In genomic region chr6:28421469-28422000, GRCm38 (mm10) we compare ENCODE assay signal across 8 mouse cellular contexts. TPM values are rescaled to one million over a fixed set of nuclear protein-coding genes. Genes with fewer than 3 reads are reported as not detected.
A peak's percentile ranks its signal among the peaks of the same experiment; 100 is the strongest.
DNase-seq lines count a peak whose midpoint lies in the region; ATAC-seq and TF ChIP-seq lines count a peak whose summit lies in the region.

No protein-coding gene starts in this region.

- TF ChIP-seq CTCF in liver, embryonic 14.5 days (IDR thresholded peaks at IDR 0.05; ENCODE audit: low read depth): peak; percentile 96
- TF ChIP-seq CTCF in stomach, postnatal 0 days (IDR thresholded peaks at IDR 0.05; ENCODE audit: low read depth): peak; percentile 88

- H3K4me2 ChIP-seq in heart, embryonic 15.5 days: peak overlapping the region; percentile 77
- H3K4me2 ChIP-seq in liver, embryonic 14.5 days (ENCODE audit: low read depth): peak overlapping the region; percentile 87
- peak overlapping the region; percentile 95 for H3K4me2 ChIP-seq in neural tube, embryonic 11.5 days (ENCODE audit: low read depth)
- H3K4me2 ChIP-seq in stomach, postnatal 0 days (replicated peaks; ENCODE audit: low read depth): peak overlapping the region; percentile 70

- H3K4me1 ChIP-seq in forebrain, embryonic 10.5 days: peaks cover 43% of the 10 kb centered on the region
- H3K4me1 ChIP-seq in heart, embryonic 15.5 days (replicated peaks): peaks cover 61% of the 10 kb centered on the region
- peaks cover 27 to 28% of the 10 kb centered on the region in 2 experiments for H3K4me1 ChIP-seq in liver, embryonic 14.5 days (replicated peaks; ENCODE audit: control insufficient read depth in 2 of 2, insufficient read depth in 2 of 2, low read length in 1 of 2)
- H3K4me1 ChIP-seq in neural tube, embryonic 11.5 days (ENCODE audit: control insufficient read depth, insufficient read depth, low read length): peaks cover 16% of the 10 kb centered on the region
- H3K4me1 ChIP-seq in stomach, postnatal 0 days (replicated peaks; ENCODE audit: control insufficient read depth, insufficient read depth): peaks cover 11% of the 10 kb centered on the region; the same call in 1 of the 2 replicates

- peak overlapping the region; percentile 82 for H3K27ac ChIP-seq in forebrain, embryonic 10.5 days
- H3K27ac ChIP-seq in heart, embryonic 15.5 days: peak overlapping the region; percentile 60
- peak overlapping the region; percentile 81 for H3K27ac ChIP-seq in liver, embryonic 14.5 days
- H3K27ac ChIP-seq in neural tube, embryonic 11.5 days (ENCODE audit: low read depth, low read length): no peak overlapping the region
- H3K27ac ChIP-seq in stomach, postnatal 0 days (replicated peaks): peak overlapping the region; percentile 81

- TF ChIP-seq EP300 in liver, embryonic 14.5 days (IDR thresholded peaks at IDR 0.05; ENCODE audit: low read depth): no peak
- TF ChIP-seq EP300 in stomach, postnatal 0 days (optimal IDR thresholded peaks at IDR 0.05): no peak

- under 1% methylated on average over 27 of the region's 27 CpGs for WGBS in forebrain, embryonic 10.5 days
- WGBS in heart, embryonic 15.5 days: under 1% methylated on average over 27 of the region's 27 CpGs
- under 1% methylated on average over 27 of the region's 27 CpGs for WGBS in liver, embryonic 14.5 days (ENCODE audit: insufficient replicate concordance)
- WGBS in neural tube, embryonic 11.5 days: 0% methylated on average over 27 of the region's 27 CpGs
- under 1% methylated on average over 26 of the region's 27 CpGs for WGBS in stomach, postnatal 0 days

- H3K9me3 ChIP-seq in forebrain, embryonic 10.5 days: no peaks in the 10 kb centered on the region
- H3K9me3 ChIP-seq in heart, embryonic 15.5 days (replicated peaks): no peaks in the 10 kb centered on the region
- H3K9me3 ChIP-seq in liver, embryonic 14.5 days (ENCODE audit: control insufficient read depth, low read length): no peaks in the 10 kb centered on the region
- no peaks in the 10 kb centered on the region for H3K9me3 ChIP-seq in neural tube, embryonic 11.5 days (ENCODE audit: control insufficient read depth, low read length)
- H3K9me3 ChIP-seq in stomach, postnatal 0 days (ENCODE audit: control insufficient read depth, low read length): no peaks in the 10 kb centered on the region

- peak overlapping the region; percentile 63 for H3K9ac ChIP-seq in heart, embryonic 15.5 days
- H3K9ac ChIP-seq in liver, embryonic 14.5 days (replicated peaks): peak overlapping the region; percentile 82
- H3K9ac ChIP-seq in neural tube, embryonic 11.5 days (ENCODE audit: low read length): peak overlapping the region; percentile 70
- peak overlapping the region; percentile 84 for H3K9ac ChIP-seq in stomach, postnatal 0 days (ENCODE audit: low read length)

- ATAC-seq in heart, embryonic 15.5 days (replicated peaks; ENCODE audit: insufficient number of reproducible peaks, insufficient read depth, low FRiP score, low read depth): peak; percentile 74
- ATAC-seq in liver, embryonic 14.5 days (ENCODE audit: insufficient read depth): peak; percentile 85
- ATAC-seq in neural tube, embryonic 11.5 days (ENCODE audit: insufficient read depth, low FRiP score, low TSS enrichment): peak; percentile 75
- peak; percentile 97 for ATAC-seq in stomach, postnatal 0 days (ENCODE audit: low FRiP score, low TSS enrichment)

- peak overlapping the region; percentile 90 for H3K4me3 ChIP-seq in forebrain, embryonic 10.5 days
- peak overlapping the region; percentile 82 for H3K4me3 ChIP-seq in heart, embryonic 15.5 days
- H3K4me3 ChIP-seq in liver, embryonic 14.5 days (ENCODE audit: insufficient read depth in 1 of 2, low read depth in 2 of 2, low read length in 2 of 2): peak overlapping the region; percentile 75 to 76
- H3K4me3 ChIP-seq in neural tube, embryonic 11.5 days (ENCODE audit: low read depth, low read length): peak overlapping the region; percentile 90
- peak overlapping the region; percentile 58 for H3K4me3 ChIP-seq in stomach, postnatal 0 days (ENCODE audit: low read depth, low read length)

- H3K36me3 ChIP-seq in forebrain, embryonic 10.5 days (replicated peaks): peaks cover 49% of the 10 kb centered on the region
- H3K36me3 ChIP-seq in heart, embryonic 15.5 days: peaks cover 37% of the 10 kb centered on the region
- H3K36me3 ChIP-seq in liver, embryonic 14.5 days (replicated peaks; ENCODE audit: control insufficient read depth, insufficient read depth, low read depth): peaks cover 36% of the 10 kb centered on the region
- H3K36me3 ChIP-seq in neural tube, embryonic 11.5 days (ENCODE audit: control insufficient read depth, insufficient read depth, low read length): peaks cover 9% of the 10 kb centered on the region
- peaks cover 12% of the 10 kb centered on the region for H3K36me3 ChIP-seq in stomach, postnatal 0 days (ENCODE audit: control insufficient read depth, insufficient read depth, low read length)

- DNase-seq in CD8-positive naive resting alpha-beta T cell, adult 2 months (ENCODE audit: low read depth in 2 of 2, low spot score in 2 of 2): peak; percentile 96 to 98
- peak; percentile 93 for DNase-seq in c-Kit-positive CD71-negative TER-119-negative erythroid progenitor cells, embryonic 14.5 days (ENCODE audit: low read depth)
- peak; percentile 92 for DNase-seq in forebrain, embryonic 10.5 days (ENCODE audit: extremely low spot score, low spot score)
- peak; percentile 96 to 97 for DNase-seq in kidney, postnatal 25 days
- DNase-seq in liver, embryonic 14.5 days (ENCODE audit: low read depth in 3 of 3, low spot score in 3 of 3): peak; percentile 91 to 97 (median 96)
- DNase-seq in neural tube, embryonic 11.5 days (ENCODE audit: low spot score): peak; percentile 92
- DNase-seq in stomach, postnatal 0 days (ENCODE audit: low spot score): peak; percentile 100

- H3K27me3 ChIP-seq in forebrain, embryonic 10.5 days (ENCODE audit: poor library complexity, severe bottlenecking): no peaks in the 10 kb centered on the region
- H3K27me3 ChIP-seq in heart, embryonic 15.5 days: no peaks in the 10 kb centered on the region
- H3K27me3 ChIP-seq in liver, embryonic 14.5 days (ENCODE audit: control insufficient read depth, insufficient read depth, low read length): no peaks in the 10 kb centered on the region
- no peaks in the 10 kb centered on the region for H3K27me3 ChIP-seq in neural tube, embryonic 11.5 days (ENCODE audit: control insufficient read depth, insufficient read depth, low read length)
- H3K27me3 ChIP-seq in stomach, postnatal 0 days (ENCODE audit: control insufficient read depth, insufficient read depth, low read length): no peaks in the 10 kb centered on the region

RNA-seq across cellular contexts. Expression of gene Arf5, which starts 1.8 kb away (rescaled TPM):
- polyA plus RNA-seq in forebrain, embryonic 10.5 days (2016; fragmentation: Nextera tagmentation; extraction: Ambion mirVana): 269 and 281 TPM in 2 replicates
- 231 and 273 TPM in 2 replicates for polyA plus RNA-seq in heart, embryonic 15.5 days (2015; fragmentation: Nextera tagmentation; extraction: Ambion mirVana)
- polyA plus RNA-seq in liver, embryonic 14.5 days (2012; rRNA removed): 299 and 365 TPM in 2 replicates
- 383 and 408 TPM in 2 replicates for polyA plus RNA-seq in liver, embryonic 14.5 days (2014; fragmentation: Nextera tagmentation; extraction: Ambion mirVana)
- polyA plus RNA-seq in neural tube, embryonic 11.5 days (2014; fragmentation: Nextera tagmentation; extraction: Ambion mirVana): 323 and 364 TPM in 2 replicates
- 296 and 303 TPM in 2 replicates for polyA plus RNA-seq in stomach, postnatal 0 days (2015; fragmentation: Nextera tagmentation; extraction: Ambion mirVana)

RNA-seq across cellular contexts. Expression of gene Fscn3, which starts 6.1 kb away (rescaled TPM):
- polyA plus RNA-seq in forebrain, embryonic 10.5 days (2016; fragmentation: Nextera tagmentation; extraction: Ambion mirVana): 0.14 TPM in 1 of 2 replicates, not detected in the other
- not detected in 2 replicates for polyA plus RNA-seq in heart, embryonic 15.5 days (2015; fragmentation: Nextera tagmentation; extraction: Ambion mirVana)
- polyA plus RNA-seq in liver, embryonic 14.5 days (2012; rRNA removed): 0.50 and 0.51 TPM in 2 replicates
- polyA plus RNA-seq in liver, embryonic 14.5 days (2014; fragmentation: Nextera tagmentation; extraction: Ambion mirVana): 0.34 and 0.69 TPM in 2 replicates
- polyA plus RNA-seq in neural tube, embryonic 11.5 days (2014; fragmentation: Nextera tagmentation; extraction: Ambion mirVana): 0.16 TPM in 1 of 2 replicates, not detected in the other
- polyA plus RNA-seq in stomach, postnatal 0 days (2015; fragmentation: Nextera tagmentation; extraction: Ambion mirVana): not detected in 2 replicates

RNA-seq across cellular contexts. Expression of gene Gcc1, which starts 6.7 kb away (rescaled TPM):
- 10.6 and 11.2 TPM in 2 replicates for polyA plus RNA-seq in forebrain, embryonic 10.5 days (2016; fragmentation: Nextera tagmentation; extraction: Ambion mirVana)
- 5.9 and 9.1 TPM in 2 replicates for polyA plus RNA-seq in heart, embryonic 15.5 days (2015; fragmentation: Nextera tagmentation; extraction: Ambion mirVana)
- 2.1 and 2.9 TPM in 2 replicates for polyA plus RNA-seq in liver, embryonic 14.5 days (2012; rRNA removed)
- polyA plus RNA-seq in liver, embryonic 14.5 days (2014; fragmentation: Nextera tagmentation; extraction: Ambion mirVana): 2.3 TPM in 2 replicates
- polyA plus RNA-seq in neural tube, embryonic 11.5 days (2014; fragmentation: Nextera tagmentation; extraction: Ambion mirVana): 8.2 and 8.8 TPM in 2 replicates
- polyA plus RNA-seq in stomach, postnatal 0 days (2015; fragmentation: Nextera tagmentation; extraction: Ambion mirVana): 5.6 and 6.3 TPM in 2 replicates

RNA-seq across cellular contexts. Expression of gene Zfp800, which starts 23.7 kb away (rescaled TPM):
- 22.0 and 22.8 TPM in 2 replicates for polyA plus RNA-seq in forebrain, embryonic 10.5 days (2016; fragmentation: Nextera tagmentation; extraction: Ambion mirVana)
- 12.7 and 13.3 TPM in 2 replicates for polyA plus RNA-seq in heart, embryonic 15.5 days (2015; fragmentation: Nextera tagmentation; extraction: Ambion mirVana)
- polyA plus RNA-seq in liver, embryonic 14.5 days (2012; rRNA removed): 6.3 and 9.6 TPM in 2 replicates
- 24.1 and 25.7 TPM in 2 replicates for polyA plus RNA-seq in liver, embryonic 14.5 days (2014; fragmentation: Nextera tagmentation; extraction: Ambion mirVana)
- polyA plus RNA-seq in neural tube, embryonic 11.5 days (2014; fragmentation: Nextera tagmentation; extraction: Ambion mirVana): 20.9 and 23.2 TPM in 2 replicates
- polyA plus RNA-seq in stomach, postnatal 0 days (2015; fragmentation: Nextera tagmentation; extraction: Ambion mirVana): 17.8 and 18.4 TPM in 2 replicates

RNA-seq across cellular contexts. Expression of gene Pax4, which starts 27.6 kb away (rescaled TPM):
- 0.12 TPM in 1 of 2 replicates, not detected in the other for polyA plus RNA-seq in forebrain, embryonic 10.5 days (2016; fragmentation: Nextera tagmentation; extraction: Ambion mirVana)
- not detected in 2 replicates for polyA plus RNA-seq in heart, embryonic 15.5 days (2015; fragmentation: Nextera tagmentation; extraction: Ambion mirVana)
- polyA plus RNA-seq in liver, embryonic 14.5 days (2012; rRNA removed): not detected in 2 replicates
- polyA plus RNA-seq in liver, embryonic 14.5 days (2014; fragmentation: Nextera tagmentation; extraction: Ambion mirVana): not detected in 2 replicates
- not detected in 2 replicates for polyA plus RNA-seq in neural tube, embryonic 11.5 days (2014; fragmentation: Nextera tagmentation; extraction: Ambion mirVana)
- polyA plus RNA-seq in stomach, postnatal 0 days (2015; fragmentation: Nextera tagmentation; extraction: Ambion mirVana): not detected in 2 replicates
